Mouse (Mus musculus) cortical plate, adult 2 months (tissue): Measurements from ENCODE around the gene Rnaseh2a. TPM values are rescaled to one million over a fixed set of nuclear protein-coding genes. Genes with fewer than 3 reads are reported as not detected.

Experiments
- H3K27ac ChIP-seq: fragments of 200-500 bp; 2 replicates; pipeline ENCODE4 v1.5.1; 2012; ENCODE audit warnings: low read length, control low read depth, inconsistent platforms; ENCODE audit not compliant: insufficient read depth
- H3K4me1 ChIP-seq: fragments of 200-500 bp; 2 replicates; pipeline ENCODE4 v1.6.1; 2011; ENCODE audit warnings: low read length; ENCODE audit not compliant: control insufficient read depth, insufficient read depth
- H3K4me3 ChIP-seq: fragments of 200-500 bp; 2 replicates; pipeline ENCODE4 v1.5.1; 2011; ENCODE audit warnings: mild to moderate bottlenecking, low read length, control low read depth; ENCODE audit not compliant: insufficient read depth
- CTCF ChIP-seq: fragments of 200-500 bp; IDR thresholded peaks from 2 replicates; pipeline ENCODE4 v1.5.1; 2011; ENCODE audit warnings: mild to moderate bottlenecking, control low read depth, low read length; ENCODE audit not compliant: insufficient read depth; ENCODE audit errors: extremely low read depth
- POLR2A ChIP-seq: fragments of 200-500 bp; IDR thresholded peaks from 2 replicates; pipeline ENCODE4 v1.6.1; 2011; ENCODE audit warnings: mild to moderate bottlenecking, low read length, control low read depth; ENCODE audit not compliant: insufficient read depth; ENCODE audit errors: extremely low read depth
- polyA plus RNA-seq: library from polyadenylated mRNA; depleted of rRNA; stranded (reverse); fragments of >200 nt; gene quantifications from 2 replicates; pipeline ENCODE4 v1.2.3, GENCODE M21; 2012

Rnaseh2a gene
- polyA plus RNA-seq, 1 experiment, result 37.7 TPM

GRCm38 (mm10) chr8:84976763-84977434 is 7.3 kb upstream of the Rnaseh2a start:
- Histone ChIP-seq H3K4me1 (peaks cover 1% of the 10 kb centered on the region; the same call in 1 of the 2 replicates), H3K4me3 (peak overlapping the region; percentile 87), H3K27ac (peak overlapping the region; percentile 92)
- TF ChIP-seq POLR2A (no peak), CTCF (no peak)

- peak; percentile 80 for TF ChIP-seq POLR2A
- TF ChIP-seq CTCF, result no peak
- H3K4me3 ChIP-seq, result peak overlapping the region; percentile 87
- H3K27ac ChIP-seq, result peak overlapping the region; percentile 48; the same call in 1 of the 2 replicates
- peaks cover 1% of the 10 kb centered on the region; the same call in 1 of the 2 replicates for H3K4me1 ChIP-seq
These were observed 6.6 kb upstream of the Rnaseh2a start for GRCm38 (mm10) chr8:84976031-84976762.

- Histone ChIP-seq H3K27ac (no peak overlapping the region), H3K4me1 (peaks cover 3% of the 10 kb centered on the region; the same call in 1 of the 2 replicates), H3K4me3 (peak overlapping the region; percentile 87; the same call in 1 of the 2 replicates)
- no peak for TF ChIP-seq POLR2A
- TF ChIP-seq CTCF, result peak; percentile 84
These were observed 5.9 kb upstream of the Rnaseh2a start for GRCm38 (mm10) chr8:84975434-84975833.

GRCm38 (mm10) chr8:84974543-84975142 is 5.1 kb upstream of the Rnaseh2a start:
- no peak overlapping the region for H3K27ac ChIP-seq
- no peak overlapping the region for H3K4me3 ChIP-seq
- peaks cover 3% of the 10 kb centered on the region; the same call in 1 of the 2 replicates for H3K4me1 ChIP-seq
- TF ChIP-seq POLR2A, result no peak
- no peak for TF ChIP-seq CTCF

- TF ChIP-seq POLR2A (no peak), CTCF (peak; percentile 98)
- Histone ChIP-seq H3K4me1 (peaks cover 3% of the 10 kb centered on the region; the same call in 1 of the 2 replicates), H3K27ac (no peak overlapping the region), H3K4me3 (no peak overlapping the region)
These were observed 4.4 kb upstream of the Rnaseh2a start for GRCm38 (mm10) chr8:84973803-84974542.

GRCm38 (mm10) chr8:84973079-84973478 is 3.5 kb upstream of the Rnaseh2a start:
- H3K4me1 ChIP-seq, result peaks cover 6% of the 10 kb centered on the region; the same call in 1 of the 2 replicates
- no peak overlapping the region for H3K4me3 ChIP-seq
- no peak for TF ChIP-seq POLR2A
- no peak for TF ChIP-seq CTCF
- H3K27ac ChIP-seq, result no peak overlapping the region

GRCm38 (mm10) chr8:84970913-84971312 is 1.3 kb upstream of the Rnaseh2a start:
- H3K4me3 ChIP-seq, result no peak overlapping the region; the same call in 1 of the 2 replicates
- H3K4me1 ChIP-seq, result peaks cover 6% of the 10 kb centered on the region; the same call in 1 of the 2 replicates
- no peak overlapping the region for H3K27ac ChIP-seq
- TF ChIP-seq POLR2A (no peak), CTCF (no peak)

GRCm38 (mm10) chr8:84970135-84970790 is 696 bp upstream of the Rnaseh2a start:
- peaks cover 6% of the 10 kb centered on the region; the same call in 1 of the 2 replicates for H3K4me1 ChIP-seq

More at GRCm38 (mm10) chr8:84970135-84970790, 696 bp upstream of the Rnaseh2a start:
- TF ChIP-seq CTCF, result no peak
- H3K4me3 ChIP-seq, result peak overlapping the region; percentile 72
- peak overlapping the region; percentile 9; the same call in 1 of the 2 replicates for H3K27ac ChIP-seq
